Mouse (Mus musculus) olfactory bulb, adult 2 months (tissue): ENCODE measurements around the gene Anpep.

ENCODE experiments used
- CTCF ChIP-seq: fragments of 200-500 bp; IDR thresholded peaks from 2 replicates; pipeline ENCODE4 v1.5.1; 2012; ENCODE audit warnings: low read depth, mild to moderate bottlenecking, low read length, moderate library complexity; ENCODE audit not compliant: insufficient read depth
- POLR2A ChIP-seq: fragments of 200-500 bp; IDR thresholded peaks from 2 replicates; pipeline ENCODE4 v1.6.1; 2012; ENCODE audit warnings: mild to moderate bottlenecking, low read depth, low read length, moderate library complexity; ENCODE audit not compliant: insufficient read depth

GRCm38 (mm10) chr7:79846342-79846741, 14.5 kb downstream of the Anpep start:
- no peak for TF ChIP-seq POLR2A
- no peak for TF ChIP-seq CTCF
